Mouse (Mus musculus): ENCODE measurements around the gene Tnfrsf13c.
A peak's percentile ranks its signal among the peaks of the same experiment; 100 is the strongest.

Gene Tnfrsf13c

GRCm38 (mm10) chr15:82184183-82184582 is 40.0 kb downstream of the Tnfrsf13c start:
- peak; percentile 75 to 80 for DNase-seq (ENCODE audit: low spot score in 2 of 2)

GRCm38 (mm10) chr15:82183596-82183995 is 40.6 kb downstream of the Tnfrsf13c start:
- no peak for DNase-seq (ENCODE audit: low spot score in 2 of 2)

- no peak for DNase-seq (ENCODE audit: low spot score in 2 of 2)
These were observed 41.9 kb downstream of the Tnfrsf13c start for GRCm38 (mm10) chr15:82182311-82182710.

GRCm38 (mm10) chr15:82181131-82181530 is 43.0 kb downstream of the Tnfrsf13c start:
- peak in 1 of 2 experiments; percentile 44 for DNase-seq (ENCODE audit: low spot score in 2 of 2)

GRCm38 (mm10) chr15:82177743-82178290 is 46.4 kb downstream of the Tnfrsf13c start:
- no peak for DNase-seq (ENCODE audit: low spot score in 2 of 2)

GRCm38 (mm10) chr15:82175091-82175490 is 49.1 kb downstream of the Tnfrsf13c start:
- no peak for DNase-seq (ENCODE audit: low spot score in 2 of 2)

GRCm38 (mm10) chr15:82172648-82173047 is 51.5 kb downstream of the Tnfrsf13c start:
- DNase-seq (ENCODE audit: low spot score in 2 of 2) = no peak

All from spleen, postnatal 4 days (tissue).